Mouse (Mus musculus) CH12.LX (cell line): ENCODE data around the gene Aldh4a1.

ENCODE experiments used
- BHLHE40 ChIP-seq: IDR thresholded peaks from 2 replicates; pipeline ENCODE4 v1.6.1; 2011; ENCODE audit warnings: mild to moderate bottlenecking, low read depth, low read length, improper control_type of control experiment
- CHD1 ChIP-seq: IDR thresholded peaks from 2 replicates; pipeline ENCODE4 v1.6.1; 2012; ENCODE audit warnings: low read depth, low read length, improper control_type of control experiment, inconsistent platforms
- CHD2 ChIP-seq: IDR thresholded peaks from 2 replicates; pipeline ENCODE4 v1.6.1; 2011; ENCODE audit warnings: low read length, improper control_type of control experiment
- CTCF ChIP-seq, 2 experiments: IDR thresholded peaks in 1 of 2; conservative IDR thresholded peaks in 1 of 2; 2 replicates each; pipeline ENCODE4 v1.5.1; 2011 to 2012; ENCODE audit warnings: low read depth in 2 of 2, low read length in 2 of 2, improper control_type of control experiment in 1 of 2, inconsistent platforms in 1 of 2, mild to moderate bottlenecking in 1 of 2, moderate library complexity in 1 of 2
- E2F4 ChIP-seq: IDR thresholded peaks from 2 replicates; pipeline ENCODE4 v1.6.1; 2011; ENCODE audit warnings: low read depth, low read length, improper control_type of control experiment; ENCODE audit not compliant: insufficient replicate concordance
- JUN ChIP-seq: IDR thresholded peaks from 2 replicates; pipeline ENCODE4 v1.6.1; 2011; ENCODE audit warnings: low read depth, mild to moderate bottlenecking, low read length, improper control_type of control experiment, moderate library complexity; ENCODE audit not compliant: insufficient read depth
- MAFK ChIP-seq: IDR thresholded peaks from 2 replicates; pipeline ENCODE4 v1.6.1; 2011; ENCODE audit warnings: low read length, improper control_type of control experiment; ENCODE audit not compliant: insufficient replicate concordance
- MEF2A ChIP-seq: IDR thresholded peaks from 2 replicates; pipeline ENCODE4 v1.6.1; 2014; ENCODE audit warnings: low read depth, mild to moderate bottlenecking, inconsistent platforms, low read length, improper control_type of control experiment, borderline replicate concordance
- POLR2A ChIP-seq: IDR thresholded peaks from 2 replicates; pipeline ENCODE4 v1.6.1; 2011; ENCODE audit warnings: low read depth, mild to moderate bottlenecking, improper control_type of control experiment, low read length
- RAD21 ChIP-seq: IDR thresholded peaks from 2 replicates; pipeline ENCODE4 v1.6.1; 2011; ENCODE audit warnings: low read depth, mild to moderate bottlenecking, low read length, improper control_type of control experiment, moderate library complexity
- SIN3A ChIP-seq: IDR thresholded peaks from 2 replicates; pipeline ENCODE4 v1.6.1; 2012; ENCODE audit warnings: low read length, improper control_type of control experiment, inconsistent platforms
- TCF12 ChIP-seq: IDR thresholded peaks from 2 replicates; pipeline ENCODE4 v1.6.1; 2014; ENCODE audit warnings: low read depth, mild to moderate bottlenecking, inconsistent platforms, low read length, improper control_type of control experiment
- ZC3H11A ChIP-seq: IDR thresholded peaks from 2 replicates; pipeline ENCODE4 v1.6.1; 2012; ENCODE audit warnings: low read depth, mild to moderate bottlenecking, inconsistent platforms, low read length, improper control_type of control experiment
- ZNF384 ChIP-seq: IDR thresholded peaks from 2 replicates; pipeline ENCODE4 v1.6.1; 2012; ENCODE audit warnings: low read depth, low read length, improper control_type of control experiment, inconsistent platforms

- TF ChIP-seq CHD1, result no peak
- peak; percentile 41 for TF ChIP-seq RAD21
- no peak for TF ChIP-seq POLR2A
- no peak for TF ChIP-seq E2F4
- TF ChIP-seq CTCF (conservative IDR thresholded peaks at IDR 0.05 in 1 of 2, IDR thresholded peaks at IDR 0.05 in 1 of 2; ENCODE audit: low read depth in 2 of 2, low read length in 2 of 2), result peak; percentile 73 to 98
- TF ChIP-seq TCF12, result no peak
- no peak for TF ChIP-seq ZNF384
- no peak for TF ChIP-seq MEF2A
- TF ChIP-seq JUN, result no peak
- TF ChIP-seq MAFK, result no peak
- TF ChIP-seq ZC3H11A, result no peak
- no peak for TF ChIP-seq SIN3A
- TF ChIP-seq BHLHE40, result no peak
- TF ChIP-seq CHD2, result no peak
Measured at GRCm38 (mm10) chr4:139602357-139603244, 20.1 kb upstream of the Aldh4a1 start, which contains the start of gene Gm21969.
